Mouse (Mus musculus) ES-Bruce4 (cell line): ENCODE measurements around the gene Mbd6.

Source experiments
- CTCF ChIP-seq: IDR thresholded peaks from one replicate; pipeline ENCODE4 v1.8.1; 2011; ENCODE audit warnings: low read depth, low read length
- POLR2A ChIP-seq: IDR thresholded peaks from one replicate; pipeline ENCODE4 v1.8.1; 2011; ENCODE audit warnings: low read length; ENCODE audit not compliant: insufficient read depth

GRCm38 (mm10) chr10:127335271-127335670 lies 46.5 kb upstream of the Mbd6 start:
- TF ChIP-seq POLR2A (no peak), CTCF (no peak)
